Mouse (Mus musculus) hindbrain, embryonic 14.5 days (tissue): ENCODE measurements around the gene Zeb2. TPM values are rescaled to one million over a fixed set of nuclear protein-coding genes. Genes with fewer than 3 reads are reported as not detected.

Experiments
- ATAC-seq: fragments of 200-750 bp; cut with Nextera tagmentation; 2 replicates; pipeline ENCODE4 v1.8.0; 2017; ENCODE audit warnings: moderate number of reproducible peaks, mild to moderate bottlenecking, moderate TSS enrichment, moderate library complexity; ENCODE audit not compliant: low FRiP score
- DNase-seq: peaks from one replicate; pipeline ENCODE4 v3.0.0-alpha.2; 2015; ENCODE audit warnings: low spot score
- H3K27ac ChIP-seq: fragments of 300-500 bp; sonication (generic); 2 replicates; pipeline ENCODE4 v1.5.1; 2014; ENCODE audit warnings: mild to moderate bottlenecking, moderate library complexity
- H3K27me3 ChIP-seq: fragments of 300-500 bp; sonication (generic); 2 replicates; pipeline ENCODE4 v1.6.1; 2014; ENCODE audit warnings: mild to moderate bottlenecking, low read length, mixed read lengths; ENCODE audit not compliant: control insufficient read depth, insufficient read depth
- H3K36me3 ChIP-seq: fragments of 300-500 bp; sonication (generic); replicated peaks from 2 replicates; pipeline ENCODE4 v1.6.1; 2014; ENCODE audit not compliant: control insufficient read depth, insufficient read depth
- H3K4me1 ChIP-seq: fragments of 300-500 bp; sonication (generic); replicated peaks from 2 replicates; pipeline ENCODE4 v1.6.1; 2014; ENCODE audit warnings: antibody characterized with exemption, low read length, mixed read lengths; ENCODE audit not compliant: control insufficient read depth, insufficient read depth
- H3K4me2 ChIP-seq: fragments of 300-500 bp; sonication (generic); replicated peaks from 2 replicates; pipeline ENCODE4 v1.6.1; 2014; ENCODE audit warnings: mild to moderate bottlenecking, moderate library complexity
- H3K4me3 ChIP-seq: fragments of 300-500 bp; sonication (generic); replicated peaks from 2 replicates; pipeline ENCODE4 v1.5.1; 2014; ENCODE audit warnings: mild to moderate bottlenecking, low read length
- H3K9ac ChIP-seq: fragments of 300-500 bp; sonication (generic); 2 replicates; pipeline ENCODE4 v1.6.1; 2014
- H3K9me3 ChIP-seq: fragments of 300-500 bp; sonication (generic); 2 replicates; pipeline ENCODE4 v1.6.1; 2016; ENCODE audit warnings: low read length; ENCODE audit not compliant: control insufficient read depth
- WGBS: fragments of 180-500 bp; shearing (Covaris S2); extraction: QIAGEN DNeasy Blood & Tissue Kit; methylation state at CpG from one replicate; pipeline ENCODE4 v1.1.7; 2014; 5-methylcytosine and 5-hydroxymethylcytosine counted together
- polyA plus RNA-seq: library from polyadenylated mRNA; unstranded; fragments of >200 nt; fragmentation: Nextera tagmentation; extraction: Ambion mirVana; gene quantifications from 2 replicates; pipeline ENCODE4 v1.2.1, GENCODE M21; 2014

Gene Zeb2
- polyA plus RNA-seq, 1 experiment from 2014 or later: 38.8 TPM

DNA sequence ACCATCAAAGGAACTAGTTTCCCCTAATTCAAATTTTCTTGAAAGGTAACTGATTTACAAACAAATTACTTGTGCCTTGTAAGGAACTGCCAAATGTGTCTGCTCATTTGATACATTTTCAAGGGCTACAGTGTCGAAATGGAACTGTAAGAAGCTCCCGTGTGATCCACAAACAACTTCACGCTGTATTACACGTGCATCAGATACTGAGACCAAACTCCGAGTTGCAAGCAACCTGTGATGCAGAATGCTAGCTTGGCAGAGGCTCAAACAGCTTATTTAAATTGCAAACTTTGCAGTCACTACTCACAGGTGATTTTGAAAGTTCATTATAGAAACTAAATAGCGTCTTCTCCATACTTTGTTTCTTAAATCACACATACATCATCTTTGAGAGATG lies 55.1 kb downstream of the Zeb2 start:
- H3K9ac ChIP-seq: no peak overlapping the region
- peaks cover 29% of the 10 kb centered on the region for H3K4me1 ChIP-seq
- 54% methylated on average over 6 of the region's 6 CpGs for WGBS

GRCm38 (mm10) chr2:45060768-45061167 lies 56.4 kb downstream of the Zeb2 start:
- no peak overlapping the region for H3K4me3 ChIP-seq
- WGBS: 62% methylated on average over 4 of the region's 4 CpGs
- H3K27me3 ChIP-seq: no peaks in the 10 kb centered on the region
- ATAC-seq (no peak), DNase-seq (no peak)
- no peak overlapping the region for H3K27ac ChIP-seq
- H3K9ac ChIP-seq: no peak overlapping the region
- H3K4me2 ChIP-seq: no peak overlapping the region
- H3K36me3 ChIP-seq: no peaks in the 10 kb centered on the region
- no peaks in the 10 kb centered on the region for H3K9me3 ChIP-seq
- peaks cover 28% of the 10 kb centered on the region for H3K4me1 ChIP-seq

More for the DNA sequence above, 55.1 kb downstream of the Zeb2 start:
- Histone ChIP-seq H3K27me3 (no peaks in the 10 kb centered on the region), H3K4me2 (no peak overlapping the region), H3K27ac (no peak overlapping the region), H3K36me3 (no peaks in the 10 kb centered on the region), H3K4me3 (no peak overlapping the region), H3K9me3 (no peaks in the 10 kb centered on the region)
- DNase-seq: no peak
- ATAC-seq: no peak

- Histone ChIP-seq H3K9ac (no peak overlapping the region), H3K27me3 (no peaks in the 10 kb centered on the region), H3K27ac (no peak overlapping the region), H3K4me3 (no peak overlapping the region), H3K4me1 (peaks cover 28% of the 10 kb centered on the region), H3K9me3 (no peaks in the 10 kb centered on the region), H3K4me2 (no peak overlapping the region), H3K36me3 (no peaks in the 10 kb centered on the region)
- no peak for ATAC-seq
- DNase-seq: no peak
- WGBS: 72% methylated on average over 9 of the region's 9 CpGs
Observed at GRCm38 (mm10) chr2:45060202-45060601, 57.0 kb downstream of the Zeb2 start.

- ATAC-seq: no peak
- no peaks in the 10 kb centered on the region for H3K9me3 ChIP-seq
Observed at GRCm38 (mm10) chr2:45059599-45059998, 57.6 kb downstream of the Zeb2 start.

DNA sequence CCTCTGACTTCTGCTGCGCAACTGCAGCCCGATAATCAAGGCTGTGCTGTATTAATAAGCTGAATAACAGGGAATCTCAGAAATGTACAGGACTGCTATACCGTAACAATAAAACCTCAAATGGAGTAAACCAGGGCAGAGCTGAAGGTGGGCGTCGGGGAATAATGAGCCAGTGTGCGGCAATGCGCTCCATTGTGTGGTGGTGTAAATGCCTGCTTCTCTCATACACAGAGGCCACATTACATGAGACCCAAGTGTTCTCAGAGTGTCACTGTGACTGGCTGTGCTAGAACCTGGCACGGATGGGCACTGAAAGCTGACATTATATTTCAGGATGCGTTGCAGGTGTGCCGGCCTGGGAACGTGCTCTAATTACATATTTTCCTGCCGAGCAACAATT lies 58.2 kb downstream of the Zeb2 start:
- 62% methylated on average over 12 of the region's 12 CpGs for WGBS
- H3K4me3 ChIP-seq: no peak overlapping the region
- no peak for DNase-seq
- H3K9me3 ChIP-seq: no peaks in the 10 kb centered on the region
- peak overlapping the region; percentile 29; the same call in 1 of the 2 replicates for H3K27ac ChIP-seq
- no peak for ATAC-seq
- peaks cover 29% of the 10 kb centered on the region for H3K4me1 ChIP-seq
- no peak overlapping the region for H3K4me2 ChIP-seq
- no peak overlapping the region for H3K9ac ChIP-seq
- no peaks in the 10 kb centered on the region for H3K36me3 ChIP-seq
- no peaks in the 10 kb centered on the region for H3K27me3 ChIP-seq

More at GRCm38 (mm10) chr2:45059599-45059998, 57.6 kb downstream of the Zeb2 start:
- 86% methylated on average over 4 of the region's 4 CpGs for WGBS
- Histone ChIP-seq H3K9ac (no peak overlapping the region), H3K4me3 (no peak overlapping the region), H3K36me3 (no peaks in the 10 kb centered on the region), H3K27me3 (no peaks in the 10 kb centered on the region), H3K4me1 (peaks cover 28% of the 10 kb centered on the region), H3K27ac (no peak overlapping the region), H3K4me2 (no peak overlapping the region)
- no peak for DNase-seq

DNA sequence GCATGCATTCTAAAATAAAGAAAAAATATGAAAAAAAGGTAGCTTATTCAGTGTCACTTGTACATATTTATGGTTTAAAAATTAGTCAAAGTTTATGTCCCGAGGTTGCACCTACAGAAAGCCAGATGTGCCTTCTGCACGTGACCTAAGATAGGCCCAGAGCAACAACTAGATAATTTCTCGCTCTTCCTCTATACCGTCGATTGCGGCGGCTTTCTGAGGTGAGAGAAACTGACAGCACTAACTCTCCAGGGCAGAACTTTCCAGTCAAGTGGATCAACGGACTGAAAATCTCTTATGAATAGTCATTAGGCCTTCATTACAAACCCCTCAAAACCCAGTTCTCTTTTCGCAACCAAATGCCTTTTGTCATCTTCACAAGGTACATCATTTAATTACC lies 59.0 kb downstream of the Zeb2 start:
- DNase-seq: no peak
- Histone ChIP-seq H3K9me3 (no peaks in the 10 kb centered on the region), H3K9ac (no peak overlapping the region), H3K4me1 (peaks cover 25% of the 10 kb centered on the region), H3K4me3 (no peak overlapping the region), H3K36me3 (no peaks in the 10 kb centered on the region), H3K27ac (no peak overlapping the region), H3K4me2 (no peak overlapping the region), H3K27me3 (no peaks in the 10 kb centered on the region)
- WGBS: 60% methylated on average over 9 of the region's 9 CpGs
- ATAC-seq: no peak

GRCm38 (mm10) chr2:45056856-45057562 lies 60.2 kb downstream of the Zeb2 start:
- H3K4me1 ChIP-seq: peaks cover 20% of the 10 kb centered on the region; the same call in 1 of the 2 replicates
- ATAC-seq (no peak), DNase-seq (no peak)
- no peak overlapping the region for H3K4me3 ChIP-seq
- no peak overlapping the region for H3K27ac ChIP-seq
- no peaks in the 10 kb centered on the region for H3K36me3 ChIP-seq
- WGBS: 78% methylated on average over 10 of the region's 10 CpGs
- no peak overlapping the region for H3K9ac ChIP-seq
- no peaks in the 10 kb centered on the region for H3K9me3 ChIP-seq
- H3K4me2 ChIP-seq: no peak overlapping the region
- no peaks in the 10 kb centered on the region for H3K27me3 ChIP-seq

DNA sequence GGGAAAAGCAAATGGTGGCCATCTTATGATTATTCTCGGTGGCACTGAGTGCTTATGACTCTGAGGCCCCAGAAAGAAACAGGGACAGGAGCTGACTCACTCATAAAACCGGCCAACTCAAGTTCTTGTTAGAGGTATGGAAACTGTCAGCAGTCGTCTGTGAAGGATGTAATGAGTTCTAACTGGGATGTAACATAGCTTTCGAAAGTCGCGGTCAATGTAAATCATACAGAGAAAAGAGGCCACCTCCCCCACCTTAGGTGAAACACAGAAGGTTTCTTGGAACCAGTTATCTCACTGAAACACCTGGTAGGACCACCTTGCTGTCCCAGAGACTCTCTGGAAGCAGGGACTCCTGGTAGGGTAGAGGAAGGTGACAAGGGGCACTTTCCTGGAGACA lies 61.3 kb downstream of the Zeb2 start:
- Histone ChIP-seq H3K4me1 (peaks cover 19% of the 10 kb centered on the region; the same call in 1 of the 2 replicates), H3K9me3 (no peaks in the 10 kb centered on the region), H3K27me3 (no peaks in the 10 kb centered on the region), H3K4me2 (no peak overlapping the region), H3K36me3 (no peaks in the 10 kb centered on the region), H3K27ac (no peak overlapping the region), H3K9ac (no peak overlapping the region), H3K4me3 (no peak overlapping the region)
- ATAC-seq: no peak
- no peak for DNase-seq
- 79% methylated on average over 6 of the region's 6 CpGs for WGBS

- Histone ChIP-seq H3K4me1 (peaks cover 19% of the 10 kb centered on the region; the same call in 1 of the 2 replicates), H3K36me3 (no peaks in the 10 kb centered on the region), H3K27ac (no peak overlapping the region), H3K27me3 (no peaks in the 10 kb centered on the region), H3K4me3 (no peak overlapping the region), H3K9ac (no peak overlapping the region), H3K9me3 (no peaks in the 10 kb centered on the region), H3K4me2 (no peak overlapping the region)
- ATAC-seq (no peak), DNase-seq (no peak)
- WGBS: 70% methylated on average over 8 of the region's 8 CpGs
Observed at GRCm38 (mm10) chr2:45055034-45055615, 62.1 kb downstream of the Zeb2 start.
